Mouse (Mus musculus): ENCODE results near the gene Gpr84. TPM values are rescaled to one million over a fixed set of nuclear protein-coding genes. Genes with fewer than 3 reads are reported as not detected.
A peak's percentile ranks its signal among the peaks of the same experiment; 100 is the strongest.

Gene Gpr84
- polyA plus RNA-seq, 1 experiment = 0.43 TPM

GRCm38 (mm10) chr15:103305070-103305678 lies 5.2 kb downstream of the Gpr84 start:
- peak overlapping the region; percentile 86 for H3K27ac ChIP-seq (ENCODE audit: control insufficient read depth, insufficient read depth, low read depth, low read length)
- peak; percentile 44 for TF ChIP-seq POLR2A (IDR thresholded peaks at IDR 0.05; ENCODE audit: control insufficient read depth, low read depth, low read length)
- TF ChIP-seq CTCF (IDR thresholded peaks at IDR 0.05; ENCODE audit: control insufficient read depth, insufficient read depth, insufficient replicate concordance, low read depth, low read length) = no peak
- no peaks in the 10 kb centered on the region for H3K36me3 ChIP-seq (ENCODE audit: control insufficient read depth, insufficient read depth, low read length)
- peak overlapping the region; percentile 81 for H3K4me3 ChIP-seq (ENCODE audit: control insufficient read depth, low read depth, low read length)
- H3K4me1 ChIP-seq (ENCODE audit: control insufficient read depth, insufficient read depth, low read length) = peaks cover 15% of the 10 kb centered on the region
- H3K27me3 ChIP-seq (ENCODE audit: control insufficient read depth, insufficient read depth, low read length) = no peaks in the 10 kb centered on the region

- Histone ChIP-seq H3K4me1 (ENCODE audit: control insufficient read depth, insufficient read depth, low read length) (peaks cover 17% of the 10 kb centered on the region), H3K36me3 (ENCODE audit: control insufficient read depth, insufficient read depth, low read length) (no peaks in the 10 kb centered on the region), H3K27me3 (ENCODE audit: control insufficient read depth, insufficient read depth, low read length) (no peaks in the 10 kb centered on the region), H3K27ac (ENCODE audit: control insufficient read depth, insufficient read depth, low read depth, low read length) (peak overlapping the region; percentile 47), H3K4me3 (ENCODE audit: control insufficient read depth, low read depth, low read length) (peak overlapping the region; percentile 81)
- TF ChIP-seq CTCF (IDR thresholded peaks at IDR 0.05; ENCODE audit: control insufficient read depth, insufficient read depth, insufficient replicate concordance, low read depth, low read length) (no peak), POLR2A (IDR thresholded peaks at IDR 0.05; ENCODE audit: control insufficient read depth, low read depth, low read length) (no peak)
Observed at GRCm38 (mm10) chr15:103304616-103304969, 5.8 kb downstream of the Gpr84 start.

DNA sequence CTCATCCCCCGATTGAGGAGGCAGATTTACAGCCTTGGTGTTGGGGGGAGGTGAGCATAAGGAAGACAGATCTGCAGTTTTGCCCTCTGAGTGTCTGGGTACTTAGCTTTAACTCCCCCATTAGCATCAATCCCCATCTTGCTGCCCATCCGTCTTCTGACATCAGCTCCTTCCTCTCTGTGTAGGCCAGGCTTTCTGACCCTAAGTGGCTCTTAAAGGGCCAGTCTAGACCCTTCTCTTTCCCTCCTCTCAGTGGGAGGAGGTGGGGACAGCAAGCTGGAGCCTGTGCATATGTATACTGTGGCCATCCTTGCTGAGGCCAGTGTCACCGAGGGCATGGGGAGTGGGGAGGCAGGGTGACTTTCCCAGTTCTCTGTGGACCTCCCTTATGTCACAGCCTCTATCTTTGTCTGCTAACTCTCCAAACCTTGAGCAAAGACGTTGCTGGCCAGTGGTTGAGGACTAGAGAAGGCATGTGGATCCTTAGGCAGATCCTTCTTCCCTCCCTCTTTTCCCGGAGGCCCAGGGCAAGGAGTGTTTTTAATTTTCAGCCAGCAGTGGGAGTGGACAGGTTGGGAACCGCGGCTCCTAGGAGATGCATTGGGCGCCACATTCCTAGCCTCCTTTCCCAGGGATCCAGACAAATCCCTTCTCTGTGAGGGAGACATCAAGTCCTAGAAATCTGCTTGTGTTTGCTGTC lies 6.3 kb downstream of the Gpr84 start:
- H3K27ac ChIP-seq (ENCODE audit: control insufficient read depth, insufficient read depth, low read depth, low read length) = peak overlapping the region; percentile 10; the same call in 1 of the 2 replicates
- no peak overlapping the region for H3K4me3 ChIP-seq (ENCODE audit: control insufficient read depth, low read depth, low read length)
- peaks cover 20% of the 10 kb centered on the region for H3K4me1 ChIP-seq (ENCODE audit: control insufficient read depth, insufficient read depth, low read length)
- no peak for TF ChIP-seq CTCF (IDR thresholded peaks at IDR 0.05; ENCODE audit: control insufficient read depth, insufficient read depth, insufficient replicate concordance, low read depth, low read length)
- no peak for TF ChIP-seq POLR2A (IDR thresholded peaks at IDR 0.05; ENCODE audit: control insufficient read depth, low read depth, low read length)
- H3K27me3 ChIP-seq (ENCODE audit: control insufficient read depth, insufficient read depth, low read length) = no peaks in the 10 kb centered on the region
- H3K36me3 ChIP-seq (ENCODE audit: control insufficient read depth, insufficient read depth, low read length) = no peaks in the 10 kb centered on the region

- no peak overlapping the region for H3K27ac ChIP-seq (ENCODE audit: control insufficient read depth, insufficient read depth, low read depth, low read length)
- H3K27me3 ChIP-seq (ENCODE audit: control insufficient read depth, insufficient read depth, low read length) = no peaks in the 10 kb centered on the region
- TF ChIP-seq CTCF (IDR thresholded peaks at IDR 0.05; ENCODE audit: control insufficient read depth, insufficient read depth, insufficient replicate concordance, low read depth, low read length) (no peak), POLR2A (IDR thresholded peaks at IDR 0.05; ENCODE audit: control insufficient read depth, low read depth, low read length) (no peak)
- H3K36me3 ChIP-seq (ENCODE audit: control insufficient read depth, insufficient read depth, low read length) = no peaks in the 10 kb centered on the region
- peaks cover 18% of the 10 kb centered on the region for H3K4me1 ChIP-seq (ENCODE audit: control insufficient read depth, insufficient read depth, low read length)
- no peak overlapping the region for H3K4me3 ChIP-seq (ENCODE audit: control insufficient read depth, low read depth, low read length)
Observed at GRCm38 (mm10) chr15:103302341-103303021, 7.9 kb downstream of the Gpr84 start.

DNA sequence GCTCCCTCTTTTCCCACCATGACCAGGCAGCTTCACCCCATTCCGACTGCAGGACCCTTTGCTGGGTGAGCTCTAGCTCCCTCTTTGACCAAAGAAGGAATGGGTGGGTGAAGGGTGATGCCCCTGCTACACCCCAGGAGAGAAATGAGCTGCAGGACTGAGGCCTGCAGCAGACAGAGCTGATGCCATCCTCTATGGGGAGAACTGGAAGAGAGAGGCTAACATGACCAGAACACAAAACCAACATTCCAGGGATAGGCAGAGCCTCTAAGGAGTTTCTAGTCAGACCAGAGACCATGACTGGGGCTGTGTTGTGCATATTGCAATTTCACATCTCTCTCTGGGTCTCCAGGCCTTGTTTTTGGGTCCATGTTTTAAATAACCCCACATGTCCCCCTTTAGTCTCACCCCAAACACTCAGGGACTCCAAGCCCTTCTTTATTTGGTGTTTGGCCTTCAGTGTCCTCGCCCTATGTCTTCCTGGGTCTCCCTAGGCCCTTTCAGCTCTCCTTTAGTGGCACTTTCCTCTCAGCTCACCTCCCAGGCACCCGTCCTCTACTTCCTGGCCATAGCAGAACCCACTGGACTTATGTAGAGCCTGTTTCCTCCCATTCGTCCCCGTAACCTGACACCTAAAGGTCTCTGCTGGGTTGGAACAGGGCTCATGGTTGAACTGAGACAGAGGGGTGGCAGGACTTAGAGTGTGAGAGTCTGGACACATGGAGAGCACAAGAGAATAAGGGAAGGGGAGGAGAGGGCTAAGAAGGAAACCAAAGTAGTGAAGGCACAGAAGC lies 8.7 kb downstream of the Gpr84 start:
- TF ChIP-seq POLR2A (IDR thresholded peaks at IDR 0.05; ENCODE audit: control insufficient read depth, low read depth, low read length) (no peak), CTCF (IDR thresholded peaks at IDR 0.05; ENCODE audit: control insufficient read depth, insufficient read depth, insufficient replicate concordance, low read depth, low read length) (no peak)
- Histone ChIP-seq H3K36me3 (ENCODE audit: control insufficient read depth, insufficient read depth, low read length) (no peaks in the 10 kb centered on the region), H3K27me3 (ENCODE audit: control insufficient read depth, insufficient read depth, low read length) (no peaks in the 10 kb centered on the region), H3K4me1 (ENCODE audit: control insufficient read depth, insufficient read depth, low read length) (peaks cover 16% of the 10 kb centered on the region), H3K27ac (ENCODE audit: control insufficient read depth, insufficient read depth, low read depth, low read length) (no peak overlapping the region), H3K4me3 (ENCODE audit: control insufficient read depth, low read depth, low read length) (no peak overlapping the region)

GRCm38 (mm10) chr15:103301046-103301445 lies 9.4 kb downstream of the Gpr84 start:
- peaks cover 16% of the 10 kb centered on the region for H3K4me1 ChIP-seq (ENCODE audit: control insufficient read depth, insufficient read depth, low read length)
- no peak overlapping the region for H3K4me3 ChIP-seq (ENCODE audit: control insufficient read depth, low read depth, low read length)
- no peaks in the 10 kb centered on the region for H3K27me3 ChIP-seq (ENCODE audit: control insufficient read depth, insufficient read depth, low read length)
- H3K36me3 ChIP-seq (ENCODE audit: control insufficient read depth, insufficient read depth, low read length) = no peaks in the 10 kb centered on the region
- H3K27ac ChIP-seq (ENCODE audit: control insufficient read depth, insufficient read depth, low read depth, low read length) = no peak overlapping the region
- no peak for TF ChIP-seq POLR2A (IDR thresholded peaks at IDR 0.05; ENCODE audit: control insufficient read depth, low read depth, low read length)
- no peak for TF ChIP-seq CTCF (IDR thresholded peaks at IDR 0.05; ENCODE audit: control insufficient read depth, insufficient read depth, insufficient replicate concordance, low read depth, low read length)
